Mouse (Mus musculus) layer of hippocampus, adult 18-20 months (tissue): ENCODE measurements around the gene Arhgap9. TPM values are rescaled to one million over a fixed set of nuclear protein-coding genes. Genes with fewer than 3 reads are reported as not detected.

ENCODE experiments used
- DNase-seq, 2 experiments: peaks; one replicate each; pipeline ENCODE4 v3.0.0; 2022; ENCODE audit warnings: low spot score in 2 of 2
- total RNA-seq, 2 experiments: library from RNA; stranded (reverse); gene quantifications; 2 replicates each; pipeline ENCODE4 v1.2.3; 2021

The Arhgap9 gene
- total RNA-seq, 2 experiments from 2014 or later, result 0.84 to 0.92 TPM

DNA sequence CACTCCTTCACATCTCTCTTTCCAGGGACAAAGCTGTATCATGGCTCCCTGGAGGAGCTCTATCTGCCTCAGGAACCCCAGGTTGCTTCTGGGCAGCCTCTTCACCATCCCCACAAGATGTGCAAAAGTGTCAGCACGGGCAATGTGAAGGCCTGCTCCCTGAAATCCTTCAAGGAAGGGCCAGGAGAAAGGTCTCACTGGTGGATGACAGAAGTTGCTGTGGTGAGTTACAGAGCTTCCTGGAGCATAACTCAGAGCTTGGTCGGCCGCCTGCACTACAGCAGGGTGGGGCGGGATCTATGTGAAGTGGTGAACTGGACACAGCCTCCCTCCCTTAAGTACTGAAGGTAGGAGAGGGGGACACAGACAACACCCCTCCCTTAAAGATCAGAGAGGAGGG is 905 bp downstream of the Arhgap9 start:
- DNase-seq, result no peak

DNA sequence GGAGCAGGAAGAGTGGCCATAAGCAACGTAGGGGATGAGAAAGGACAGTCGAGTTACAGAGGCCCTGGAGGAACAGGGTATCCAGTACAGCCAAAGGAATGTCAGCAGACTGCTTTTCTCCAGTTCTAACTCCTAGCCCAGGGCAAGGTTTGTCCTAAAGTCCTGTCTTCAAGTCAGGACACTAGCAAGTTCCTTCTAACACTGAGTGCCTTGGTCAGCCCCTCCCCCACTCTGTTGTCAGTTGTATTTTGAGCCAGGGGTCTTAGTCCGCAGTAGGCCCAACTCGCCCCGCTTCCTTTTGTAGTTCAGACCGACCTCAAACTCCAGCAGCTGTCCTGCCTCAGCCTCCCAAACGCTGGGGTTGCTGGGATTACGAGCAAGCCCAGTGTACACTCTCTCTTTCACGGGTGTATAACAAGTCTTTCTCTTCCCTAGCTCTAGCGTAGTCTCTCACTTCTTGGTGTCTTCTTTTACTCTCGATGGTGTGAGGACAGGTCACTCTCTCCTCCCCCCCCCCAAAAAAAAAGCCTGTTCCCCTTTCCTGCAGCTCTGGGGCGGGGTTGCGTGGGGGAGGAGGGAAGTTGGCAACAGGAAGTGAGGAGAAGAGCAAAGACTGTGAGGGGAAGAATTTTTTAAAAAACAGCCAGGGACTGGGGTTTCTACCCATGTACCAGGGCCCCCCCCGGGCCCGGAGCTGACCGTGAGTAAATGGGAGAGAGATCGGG is 1.5 kb downstream of the Arhgap9 start:
- DNase-seq, result no peak

DNA sequence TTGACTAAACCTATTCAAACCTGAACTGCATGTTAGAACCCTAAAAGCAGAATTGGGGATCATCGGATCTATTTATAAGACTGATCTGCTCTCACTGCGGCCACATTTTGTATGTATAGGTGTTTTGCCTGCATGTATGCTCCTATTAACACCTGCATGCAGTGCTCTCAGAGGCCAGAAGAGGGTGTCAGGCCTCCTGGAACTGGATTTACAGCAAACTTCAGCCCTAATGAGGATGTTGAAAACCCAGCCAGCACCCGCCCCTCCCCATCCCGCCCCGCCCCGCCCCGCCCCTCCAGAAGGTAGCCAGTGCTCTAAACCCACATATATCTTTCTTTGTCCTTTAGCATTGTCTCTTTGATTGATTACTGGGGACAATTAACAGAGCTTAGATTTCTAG is 2.7 kb downstream of the Arhgap9 start:
- no peak for DNase-seq

DNA sequence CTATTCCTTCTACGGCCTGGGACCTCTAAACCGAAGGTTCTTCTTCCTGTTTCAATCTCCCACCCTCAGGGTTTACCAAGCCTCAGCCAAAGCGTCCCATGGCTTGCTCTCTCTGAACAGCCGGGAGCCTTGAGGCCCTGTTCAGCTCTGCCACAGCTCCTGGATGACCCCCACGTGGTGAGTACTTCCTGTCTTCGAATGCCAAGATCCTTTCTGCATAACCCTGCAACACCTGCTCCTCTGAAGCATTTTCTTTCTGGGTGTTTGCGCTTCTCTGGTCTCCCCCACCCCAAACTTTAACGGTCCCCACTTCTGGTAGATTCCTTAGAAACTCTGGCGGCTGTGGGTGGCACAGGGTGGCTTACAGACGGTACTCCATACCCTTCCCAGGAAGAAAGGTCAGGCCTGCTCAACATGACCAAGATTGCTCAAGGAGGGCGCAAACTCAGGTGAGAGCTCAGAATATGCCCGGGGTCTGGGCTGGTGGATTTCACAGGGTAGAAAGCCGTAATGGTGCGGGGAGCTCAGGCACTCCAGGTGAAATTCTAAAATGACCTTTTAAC is 3.8 kb downstream of the Arhgap9 start:
- DNase-seq, result no peak

DNA sequence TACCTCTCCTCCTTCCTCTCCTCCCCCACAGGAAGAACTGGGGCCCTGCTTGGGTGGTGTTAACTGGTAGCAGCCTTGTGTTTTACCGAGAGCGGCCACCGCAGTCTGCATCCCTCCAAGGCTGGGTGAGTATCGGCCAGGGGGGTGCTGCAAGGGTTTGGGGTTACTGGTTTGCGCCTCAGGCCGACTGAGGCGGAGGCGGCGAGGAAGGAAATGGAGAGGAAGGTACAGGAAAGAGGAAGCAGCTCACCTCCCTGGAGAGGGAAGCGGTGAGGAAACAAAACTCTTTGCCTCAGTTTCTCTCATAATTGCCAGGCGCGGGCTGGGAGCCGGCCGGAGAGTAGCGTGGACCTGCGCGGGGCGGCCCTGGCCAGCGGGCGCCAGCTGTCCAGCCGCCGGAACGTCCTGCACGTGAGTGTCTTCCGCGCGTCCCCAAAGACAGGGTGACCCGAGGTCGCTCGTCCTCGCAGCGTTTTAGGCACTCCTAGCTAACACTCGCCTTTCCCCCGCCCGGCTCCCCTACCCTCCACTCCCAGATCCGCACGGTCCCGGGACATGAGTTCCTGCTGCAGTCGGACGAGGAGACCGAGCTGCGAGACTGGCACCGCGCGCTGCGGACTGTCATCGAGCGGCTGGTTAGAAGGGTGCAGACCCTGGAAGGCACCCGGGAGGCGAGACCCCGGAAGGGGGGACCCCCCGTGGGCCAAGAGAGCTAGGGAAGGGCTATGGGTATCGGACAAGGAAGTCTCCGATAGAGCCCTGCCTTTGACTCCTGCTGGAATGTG is 4.4 kb downstream of the Arhgap9 start:
- DNase-seq, result no peak

DNA sequence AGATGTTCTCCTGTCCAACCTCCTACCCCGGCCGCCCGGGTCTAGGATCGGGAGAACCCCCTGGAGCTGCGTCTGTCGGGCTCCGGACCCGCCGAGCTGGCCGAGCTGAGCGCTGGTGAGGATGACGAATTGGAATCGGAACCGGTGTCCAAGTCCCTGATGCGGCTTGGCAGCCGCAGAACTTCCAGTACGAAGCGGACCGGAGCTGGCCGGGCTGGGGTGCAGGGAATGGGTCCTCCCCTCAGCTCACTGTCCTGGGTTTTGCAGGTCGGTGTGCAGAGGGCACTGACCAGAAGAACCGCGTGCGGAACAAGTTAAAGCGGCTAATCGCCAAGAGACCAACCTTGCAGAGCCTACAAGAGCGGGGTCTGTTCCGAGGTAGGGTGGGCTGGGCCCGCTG is 5.1 kb downstream of the Arhgap9 start:
- DNase-seq, result no peak

DNA sequence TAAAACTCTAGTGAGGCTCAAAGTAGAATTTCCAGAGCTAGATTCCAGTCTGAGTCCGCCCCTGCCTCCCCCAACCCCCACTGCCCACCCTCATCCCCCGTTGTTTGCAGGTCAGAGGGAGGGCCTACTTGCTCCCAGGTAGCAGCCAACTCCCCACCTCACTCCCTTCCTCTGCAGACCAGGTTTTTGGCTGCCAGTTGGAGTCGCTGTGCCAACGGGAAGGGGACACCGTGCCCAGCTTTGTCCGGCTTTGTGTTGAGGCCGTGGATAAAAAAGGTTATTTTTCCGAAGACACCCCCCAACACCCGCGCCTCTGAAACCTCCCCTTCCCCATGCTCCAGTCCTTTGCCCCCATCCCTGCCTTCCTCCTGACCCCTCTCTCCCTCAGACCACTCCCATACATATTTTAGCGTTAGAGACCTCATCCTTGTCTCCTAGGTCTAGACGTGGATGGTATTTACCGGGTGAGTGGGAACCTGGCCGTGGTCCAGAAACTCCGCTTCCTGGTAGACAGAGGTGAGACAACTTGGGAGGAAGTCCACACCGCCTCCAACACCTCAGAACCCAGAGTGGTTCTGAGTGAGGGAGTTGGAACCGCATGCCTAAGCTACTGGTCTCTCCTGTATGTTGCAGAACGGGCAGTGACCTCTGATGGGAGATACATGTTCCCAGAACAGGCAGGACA is 5.8 kb downstream of the Arhgap9 start:
- DNase-seq, result no peak

DNA sequence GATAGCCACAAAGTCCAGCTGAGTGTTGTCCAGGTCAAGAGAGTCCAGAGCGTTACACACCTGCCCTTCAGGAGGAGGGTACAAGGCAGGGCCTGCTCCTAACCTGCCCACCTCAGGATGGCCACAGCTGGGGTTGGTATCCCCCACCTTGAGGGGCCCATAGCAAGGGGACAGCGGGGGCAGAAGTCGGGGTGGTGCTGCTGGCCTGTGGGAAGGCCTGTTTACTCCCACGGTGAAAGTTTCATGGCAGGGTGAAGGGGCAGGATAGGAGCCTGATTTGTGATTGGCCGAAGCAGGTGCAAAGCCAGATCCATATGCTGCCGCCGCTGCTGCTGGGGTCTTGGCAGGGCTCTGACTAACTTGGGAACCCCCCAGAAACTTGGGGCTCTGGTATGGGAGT is 8.4 kb downstream of the Arhgap9 start:
- DNase-seq, result no peak

DNA sequence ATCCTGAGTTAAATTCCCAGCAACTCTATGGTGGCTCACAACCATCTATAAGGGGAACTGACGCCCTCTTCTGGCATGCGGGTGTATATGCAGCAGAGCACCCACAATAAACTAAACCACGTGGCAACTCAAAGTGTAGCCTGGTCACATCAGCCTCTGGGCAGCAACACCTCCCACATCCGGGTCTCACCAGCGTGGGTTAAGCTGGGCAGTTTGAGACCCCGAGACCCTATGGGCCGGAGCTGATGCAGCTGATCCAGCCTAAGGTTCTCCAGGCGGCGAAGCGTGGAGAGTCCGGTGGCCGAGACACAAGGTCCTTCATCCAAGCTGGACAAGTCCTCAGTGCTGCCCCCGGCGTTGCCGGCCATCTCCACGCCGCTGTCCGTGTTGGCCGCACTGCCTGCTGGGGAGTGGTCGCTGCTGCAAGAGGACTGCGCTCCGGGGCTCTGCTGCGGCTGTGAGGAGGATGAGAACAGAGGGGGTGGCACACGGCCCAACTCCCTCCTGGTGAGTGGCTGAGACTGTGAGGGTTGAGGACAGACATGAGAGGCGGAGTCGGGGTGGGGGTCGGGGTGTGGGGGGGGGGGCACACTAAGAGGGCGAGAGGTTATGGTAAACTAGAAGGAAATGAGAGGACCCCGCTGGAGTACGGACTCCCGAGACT is 10.6 kb downstream of the Arhgap9 start:
- no peak for DNase-seq

DNA sequence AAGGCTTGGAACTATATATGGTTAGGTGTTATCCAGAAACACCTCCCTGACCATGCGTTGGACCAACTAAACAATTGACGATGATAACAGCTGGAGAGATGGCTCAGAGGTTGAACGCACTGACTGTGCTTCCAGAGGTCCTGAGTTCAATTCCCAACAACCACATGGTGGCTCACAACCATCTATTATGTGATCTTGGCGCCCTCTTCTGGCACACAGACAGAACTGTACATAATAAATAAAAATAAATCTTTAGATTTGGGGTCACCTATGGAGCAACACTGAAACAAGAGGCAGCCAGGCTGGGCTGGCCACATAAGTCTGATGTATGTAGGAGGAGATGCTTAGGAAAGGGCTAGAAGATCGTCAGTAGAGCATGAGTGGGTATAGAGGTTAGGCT is 11.4 kb downstream of the Arhgap9 start:
- DNase-seq, result no peak

DNA sequence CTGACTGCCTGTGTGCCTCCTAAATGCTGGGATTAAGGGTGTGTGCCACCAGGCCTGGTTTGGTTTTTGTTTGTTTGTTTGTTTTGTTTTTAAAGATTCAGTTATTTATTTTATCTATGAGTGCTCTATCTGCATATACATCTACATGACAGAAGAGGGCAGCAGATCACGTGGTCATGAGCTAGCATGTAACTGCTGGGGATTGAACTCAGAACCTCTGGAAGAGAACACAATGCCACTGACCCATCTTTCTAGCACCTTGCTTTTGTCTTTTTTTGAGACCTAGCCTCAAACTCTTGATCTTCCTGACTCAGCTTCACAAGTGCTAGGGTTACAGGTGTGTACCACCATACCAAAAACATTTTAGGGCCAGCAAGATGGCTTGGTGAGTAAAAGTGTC is 13.5 kb downstream of the Arhgap9 start:
- no peak for DNase-seq

DNA sequence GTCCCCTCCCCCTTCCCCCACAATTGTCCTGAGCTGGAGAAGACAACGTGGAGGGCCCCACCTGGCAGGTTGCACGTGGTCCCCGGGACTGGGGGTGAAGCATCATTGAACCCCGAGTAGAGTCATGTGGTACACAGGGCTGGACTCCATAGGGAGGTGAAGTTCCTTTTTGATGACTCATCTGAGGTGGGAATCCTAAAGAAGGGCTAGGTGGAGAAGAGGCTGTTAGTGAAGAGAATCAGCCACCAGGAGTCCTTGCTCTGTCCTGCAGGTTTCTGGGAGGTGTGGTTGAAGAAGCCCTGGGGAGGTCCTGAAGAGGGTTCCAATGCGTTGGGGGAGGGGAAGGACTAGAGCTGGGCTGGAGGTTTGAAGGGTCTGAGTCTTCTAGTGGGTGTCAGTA is 15.2 kb downstream of the Arhgap9 start:
- no peak for DNase-seq

DNA sequence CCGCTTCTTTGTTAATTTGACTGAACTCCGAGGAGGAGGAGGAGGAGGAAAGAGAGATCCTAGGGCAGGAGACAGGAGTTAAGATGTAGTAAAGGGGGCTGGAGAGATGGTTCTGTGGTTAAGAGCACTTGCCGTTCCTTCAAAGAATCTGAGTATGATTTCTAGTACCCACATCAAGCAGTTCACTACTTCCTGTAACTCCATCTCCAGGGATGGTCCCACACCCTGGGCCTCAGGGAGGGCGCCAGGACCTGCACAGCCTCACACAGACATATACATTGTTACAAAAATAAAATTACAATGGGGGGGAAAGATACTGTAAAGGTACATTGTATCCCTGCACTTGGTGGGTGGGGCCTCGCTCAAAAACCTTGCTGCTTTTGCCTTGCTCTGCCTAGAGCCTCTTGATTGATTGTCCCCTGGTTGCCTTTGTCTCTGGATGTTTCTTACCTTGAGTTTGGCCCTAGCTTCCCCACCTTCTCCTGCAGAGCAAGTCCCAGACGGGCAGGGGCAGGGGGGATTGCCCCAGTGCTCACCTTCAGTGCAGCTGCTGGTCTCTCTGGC is 15.9 kb downstream of the Arhgap9 start:
- no peak for DNase-seq

DNA sequence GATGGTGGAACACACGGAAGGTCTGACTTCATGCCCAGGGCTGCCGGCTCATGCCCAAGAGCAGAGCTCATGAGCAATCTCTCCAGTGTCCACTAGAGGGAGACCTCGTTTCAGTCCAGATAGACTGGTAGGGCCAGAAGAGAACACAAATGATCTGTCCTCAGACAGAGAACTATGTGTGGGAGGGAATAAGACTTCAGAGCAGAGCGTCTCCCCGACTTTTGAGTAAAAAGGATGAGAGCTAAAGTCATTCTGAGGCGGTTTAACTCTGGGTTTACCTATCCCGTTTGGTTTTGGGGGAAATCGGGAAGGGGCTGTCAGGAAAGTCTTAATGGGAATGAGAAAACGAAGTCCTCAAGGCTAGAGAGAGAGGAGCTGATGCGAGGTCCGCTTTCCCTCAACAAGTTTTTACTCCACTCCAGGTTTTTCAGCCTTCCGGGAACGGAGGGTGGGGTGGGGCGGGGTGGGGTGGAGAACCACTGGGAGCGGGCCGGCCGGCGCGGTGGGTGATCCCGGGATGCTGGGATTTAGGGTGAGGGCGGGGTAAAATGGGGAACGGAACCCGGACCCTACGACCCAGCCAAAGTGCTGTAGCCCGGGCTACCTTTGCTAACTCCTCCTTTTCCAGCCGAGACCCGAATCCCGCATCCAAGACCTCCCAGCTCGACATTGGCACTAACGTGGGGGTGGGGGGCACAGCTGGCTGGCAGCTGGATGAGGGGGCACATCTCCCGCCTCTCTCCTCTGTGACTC is 17.3 kb downstream of the Arhgap9 start:
- DNase-seq, result peak; percentile 78 to 95

DNA sequence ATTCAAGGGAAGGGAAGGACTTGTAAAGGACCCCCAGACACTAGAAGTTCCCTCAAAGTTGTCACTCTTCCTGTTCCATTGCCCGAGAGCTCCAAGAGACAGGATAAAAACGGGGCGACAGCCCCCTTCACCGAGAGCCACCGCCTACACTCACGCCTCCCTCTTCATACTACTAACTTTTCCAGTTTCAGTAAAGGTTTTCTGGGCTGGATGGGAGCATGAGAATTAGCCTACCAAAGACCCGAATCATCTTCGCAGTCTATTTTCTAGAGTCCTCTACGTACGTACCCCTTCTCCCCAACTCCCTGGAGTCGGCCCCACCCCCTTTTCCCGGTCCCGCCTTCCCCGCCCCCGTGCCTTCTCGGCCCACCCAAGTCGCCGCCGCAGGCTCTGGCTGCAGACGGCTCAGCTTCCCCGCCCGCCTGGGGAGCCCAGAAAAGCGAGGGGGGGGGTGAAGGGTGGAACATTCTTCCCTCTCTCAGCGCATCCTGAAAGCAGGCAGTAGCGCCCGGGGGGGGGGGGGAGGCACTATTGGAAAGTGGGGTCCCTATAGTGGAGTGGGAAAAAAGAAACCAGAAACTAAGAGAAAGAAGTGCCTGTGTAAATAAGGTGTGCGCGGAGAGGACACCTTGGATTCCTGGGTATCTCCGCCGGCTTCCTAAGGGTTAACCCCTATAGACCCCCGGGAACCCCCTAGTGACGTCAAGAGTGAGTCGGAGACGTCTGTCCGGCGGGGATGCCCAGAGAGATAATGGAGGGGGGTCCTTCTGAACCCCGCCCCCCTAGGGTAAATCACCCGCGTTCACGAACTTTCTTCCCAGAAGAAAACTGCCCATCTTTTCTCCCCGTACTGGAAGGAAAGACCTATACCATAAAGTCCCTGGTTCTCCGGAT is 18.2 kb downstream of the Arhgap9 start:
- DNase-seq, result no peak

DNA sequence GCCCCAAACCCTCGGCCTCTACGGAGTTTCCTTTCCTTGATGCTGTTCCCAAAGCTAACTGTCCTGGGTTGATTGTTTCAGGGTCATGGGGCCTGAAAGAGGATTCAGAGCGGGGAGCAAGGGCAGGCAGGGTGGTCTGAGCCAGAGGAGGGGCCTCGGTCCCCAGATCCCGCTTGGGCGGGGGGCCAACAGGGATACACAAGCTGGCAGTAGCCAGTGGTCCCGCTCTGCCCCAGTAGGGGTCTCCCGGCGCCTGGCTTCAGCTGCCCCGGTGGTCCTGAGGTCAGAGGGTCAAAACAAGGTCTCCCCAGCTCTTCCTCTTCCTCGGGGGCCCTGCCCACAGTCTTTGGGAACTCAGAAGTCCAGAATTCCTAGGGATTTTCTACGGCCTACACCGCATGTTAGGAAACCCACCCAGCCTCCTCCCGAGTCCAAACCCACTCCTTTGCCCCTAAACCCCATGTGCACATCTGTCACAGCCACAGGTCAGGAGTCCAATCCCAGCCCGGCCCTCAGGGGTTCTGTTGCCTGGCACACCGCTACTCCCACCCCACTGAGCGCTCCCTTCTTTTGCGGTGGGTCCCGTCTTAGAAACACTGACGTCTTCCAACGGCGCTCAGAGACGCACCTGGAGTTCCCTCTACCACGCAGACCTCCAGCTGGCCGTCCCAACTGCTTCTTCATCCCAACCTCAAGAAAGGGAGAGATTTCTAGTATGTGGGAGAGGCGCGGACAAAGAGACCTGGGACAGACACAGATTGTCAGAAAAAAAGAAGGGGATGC is 19.0 kb downstream of the Arhgap9 start:
- no peak for DNase-seq

DNA sequence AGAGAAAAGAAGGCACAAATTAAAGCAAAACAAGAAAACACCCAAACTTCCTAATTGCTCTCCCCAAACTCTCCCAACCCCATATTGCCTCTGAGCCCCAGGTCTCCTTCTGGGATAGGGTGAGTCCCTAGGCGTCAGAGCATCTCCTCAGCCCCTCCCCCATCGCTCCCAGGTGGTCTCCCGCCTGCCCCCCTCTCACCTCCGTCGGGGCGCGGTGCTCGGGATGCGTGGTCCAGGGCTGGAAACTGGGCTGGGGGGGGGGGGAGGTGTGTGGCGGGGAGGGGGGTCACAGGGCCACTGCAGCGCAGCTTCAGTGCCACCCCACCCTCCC is 19.6 kb downstream of the Arhgap9 start:
- no peak for DNase-seq

DNA sequence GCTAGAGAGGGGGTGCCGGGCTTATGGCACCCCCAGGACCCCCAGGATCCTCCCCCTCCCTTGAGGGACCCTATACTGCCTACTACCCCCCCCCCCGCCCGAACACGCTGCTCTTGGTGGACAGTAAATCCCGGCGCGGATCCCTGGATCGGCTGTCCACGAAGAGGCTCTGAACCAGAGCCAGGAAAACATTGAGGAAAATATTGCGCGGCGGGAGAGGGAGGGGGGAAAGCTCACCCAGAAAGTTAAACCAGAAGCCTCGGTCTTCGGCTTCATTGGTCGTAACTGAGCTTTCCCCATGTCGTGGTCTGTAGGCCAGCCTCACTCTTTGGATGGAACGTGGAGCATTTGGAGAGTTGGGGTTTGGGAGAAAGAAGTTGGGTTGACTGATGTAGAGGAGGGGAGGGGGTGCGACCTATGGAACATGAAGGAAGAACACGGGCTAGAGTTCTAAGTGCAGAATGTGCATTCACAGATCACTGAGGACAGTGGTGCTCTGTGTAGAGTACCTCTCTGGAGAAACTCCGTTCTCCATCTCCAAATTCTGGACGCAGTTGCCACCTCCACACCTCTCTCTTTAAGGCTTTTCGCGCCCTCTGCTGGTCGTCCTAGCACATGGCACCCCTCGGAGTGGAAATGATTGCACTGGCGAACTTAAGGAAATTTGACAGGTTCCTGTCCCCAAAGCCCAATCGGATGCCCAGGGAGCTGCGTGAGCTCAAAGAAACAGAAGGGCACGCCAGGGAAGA is 20.3 kb downstream of the Arhgap9 start, which contains the start of gene Gli1:
TSS of gene Gli1 (minus strand) at position 84 of the 749 bp plus-strand sequence.
- peak; percentile 50 to 70 for DNase-seq
